Mouse (Mus musculus): ENCODE data around the gene Rbbp8nl.

- TF ChIP-seq POLR2A (IDR thresholded peaks at IDR 0.05; ENCODE audit: borderline replicate concordance, extremely low read depth, insufficient read depth, insufficient read length, poor library complexity, severe bottlenecking), result no peak
- TF ChIP-seq CTCF (IDR thresholded peaks at IDR 0.05; ENCODE audit: borderline replicate concordance, extremely low read depth, insufficient read depth, insufficient read length), result no peak
These were observed 3.2 kb upstream of the Rbbp8nl start for GRCm38 (mm10) chr2:180292906-180293305.
